Mouse (Mus musculus) CH12.LX (cell line): Measurements from ENCODE around the gene Entpd1. TPM values are rescaled to one million over a fixed set of nuclear protein-coding genes. Genes with fewer than 3 reads are reported as not detected.
"Not testable (repeated sequence)": the region's sequence is repeated elsewhere in the genome, so short reads cannot be mapped to it uniquely, and the experiment has no call there.

Source experiments
- DNase-seq: peaks from one replicate; pipeline ENCODE4 v3.0.0-alpha.2; 2013; ENCODE audit errors: extremely low read depth
- H3K27ac ChIP-seq: 2 replicates; pipeline ENCODE4 v1.5.1; 2012; ENCODE audit warnings: low read depth, mild to moderate bottlenecking, control low read depth, moderate library complexity; ENCODE audit not compliant: insufficient read depth
- H3K27me3 ChIP-seq: replicated peaks from 2 replicates; pipeline ENCODE3; 2012; ENCODE audit warnings: inconsistent platforms
- H3K36me3 ChIP-seq, 2 experiments: replicated peaks in 1 of 2; 2 replicates each; pipeline versions ENCODE3 to v1.6.1; 2012; ENCODE audit warnings: inconsistent platforms in 1 of 2, low read length in 1 of 2, mild to moderate bottlenecking in 1 of 2, mixed read lengths in 1 of 2, moderate library complexity in 1 of 2; ENCODE audit not compliant: control insufficient read depth in 1 of 2, insufficient read depth in 1 of 2
- H3K4me1 ChIP-seq, 2 experiments: 2 replicates each; pipeline ENCODE4 v1.6.1; 2012; ENCODE audit warnings: inconsistent platforms in 1 of 2, moderate library complexity in 1 of 2; ENCODE audit not compliant: insufficient read depth in 2 of 2, control insufficient read depth in 1 of 2
- H3K4me2 ChIP-seq: 2 replicates; pipeline ENCODE4 v1.6.1; 2012; ENCODE audit warnings: low read depth, mild to moderate bottlenecking, control low read depth; ENCODE audit not compliant: poor library complexity, insufficient read depth, severe bottlenecking
- H3K4me3 ChIP-seq, 3 experiments: fragments of 150-350 bp in 1 of 3; sonication (generic) in 1 of 3; replicated peaks in 1 of 3; 2 replicates each; pipeline versions ENCODE3 to v1.5.1; 2011 to 2012; ENCODE audit warnings: low read depth in 2 of 3, low read length in 2 of 3, mild to moderate bottlenecking in 2 of 3, moderate library complexity in 2 of 3, control low read depth in 1 of 3, improper control_type of control experiment in 1 of 3, inconsistent platforms in 1 of 3, mixed read lengths in 1 of 3; ENCODE audit not compliant: poor library complexity in 1 of 3
- H3K79me2 ChIP-seq: replicated peaks from 2 replicates; pipeline ENCODE4 v1.6.1; 2012; ENCODE audit warnings: mild to moderate bottlenecking, moderate library complexity; ENCODE audit not compliant: control insufficient read depth, poor library complexity, insufficient read depth, severe bottlenecking; ENCODE audit errors: extremely low read depth
- H3K9ac ChIP-seq: 2 replicates; pipeline ENCODE4 v1.6.1; 2012; ENCODE audit warnings: low read depth, mild to moderate bottlenecking, control low read depth, moderate library complexity; ENCODE audit not compliant: insufficient read depth
- H3K9me3 ChIP-seq: replicated peaks from 2 replicates; pipeline ENCODE3; 2012; ENCODE audit warnings: low read length, inconsistent platforms, mixed read lengths
- CHD1 ChIP-seq: IDR thresholded peaks from 2 replicates; pipeline ENCODE4 v1.6.1; 2012; ENCODE audit warnings: low read depth, low read length, improper control_type of control experiment, inconsistent platforms
- CTCF ChIP-seq, 2 experiments: IDR thresholded peaks in 1 of 2; conservative IDR thresholded peaks in 1 of 2; 2 replicates each; pipeline ENCODE4 v1.5.1; 2011 to 2012; ENCODE audit warnings: low read depth in 2 of 2, low read length in 2 of 2, improper control_type of control experiment in 1 of 2, inconsistent platforms in 1 of 2, mild to moderate bottlenecking in 1 of 2, moderate library complexity in 1 of 2
- EP300 ChIP-seq: IDR thresholded peaks from 2 replicates; pipeline ENCODE4 v1.6.1; 2011; ENCODE audit warnings: low read length, improper control_type of control experiment
- GABPA ChIP-seq: IDR thresholded peaks from 2 replicates; pipeline ENCODE4 v1.6.1; 2012; ENCODE audit warnings: low read depth, low read length, improper control_type of control experiment, inconsistent platforms; ENCODE audit not compliant: insufficient replicate concordance
- IRF4 ChIP-seq: IDR thresholded peaks from 2 replicates; pipeline ENCODE4 v1.6.1; 2014; ENCODE audit warnings: low read depth, mild to moderate bottlenecking, inconsistent platforms, low read length, improper control_type of control experiment
- MAX ChIP-seq: IDR thresholded peaks from 2 replicates; pipeline ENCODE4 v1.6.1; 2011; ENCODE audit warnings: low read length, improper control_type of control experiment
- MAZ ChIP-seq: IDR thresholded peaks from 2 replicates; pipeline ENCODE4 v1.6.1; 2012; ENCODE audit warnings: low read depth, mild to moderate bottlenecking, inconsistent platforms, low read length, improper control_type of control experiment, moderate library complexity
- MYC ChIP-seq: IDR thresholded peaks from 2 replicates; pipeline ENCODE4 v1.6.1; 2011; ENCODE audit warnings: low read depth, mild to moderate bottlenecking, improper control_type of control experiment, low read length
- NELFE ChIP-seq: IDR thresholded peaks from 2 replicates; pipeline ENCODE4 v1.6.1; 2011; ENCODE audit warnings: low read depth, low read length, improper control_type of control experiment
- PAX5 ChIP-seq: IDR thresholded peaks from 2 replicates; pipeline ENCODE4 v1.6.1; 2012; ENCODE audit warnings: low read length, inconsistent platforms, mixed read lengths
- POLR2A ChIP-seq: IDR thresholded peaks from 2 replicates; pipeline ENCODE4 v1.6.1; 2011; ENCODE audit warnings: low read depth, mild to moderate bottlenecking, improper control_type of control experiment, low read length
- POLR2AphosphoS2 ChIP-seq: IDR thresholded peaks from 2 replicates; pipeline ENCODE4 v1.6.1; 2011; ENCODE audit warnings: low read depth, low read length, improper control_type of control experiment
- RAD21 ChIP-seq: IDR thresholded peaks from 2 replicates; pipeline ENCODE4 v1.6.1; 2011; ENCODE audit warnings: low read depth, mild to moderate bottlenecking, low read length, improper control_type of control experiment, moderate library complexity
- SIN3A ChIP-seq: IDR thresholded peaks from 2 replicates; pipeline ENCODE4 v1.6.1; 2012; ENCODE audit warnings: low read length, improper control_type of control experiment, inconsistent platforms
- USF2 ChIP-seq: conservative IDR thresholded peaks from 2 replicates; pipeline ENCODE4 v1.6.1; 2011; ENCODE audit warnings: low read depth, low read length, improper control_type of control experiment
- dilution Hi-C: fragments of 300-500 bp; cut with MboI; formaldehyde crosslinking; loops from 2 replicates; pipeline ENCODE4 v1.14.3; 2020; ENCODE audit warnings: low sequenced_read_pairs; ENCODE audit not compliant: extremely low pct_unique_long_range_greater_than_20kb, extremely low pct_ligation_motif_present
- in situ Hi-C: fragments of 300-500 bp; cut with MboI; formaldehyde crosslinking; loops from 3 replicates; pipeline ENCODE4 v1.14.3; 2019; ENCODE audit warnings: low sequenced_read_pairs, low pct_ligation_motif_present, low pct_unique_long_range_greater_than_20kb, mixed read lengths
- polyA plus RNA-seq: library from polyadenylated mRNA; unstranded; fragments of >175 nt; gene quantifications from 2 replicates; pipeline ENCODE4 v1.2.1, GENCODE M21; 2012; ENCODE audit warnings: low read depth; ENCODE audit not compliant: insufficient read length
- total RNA-seq, 2 experiments: library from RNA; depleted of rRNA; stranded (reverse); fragments of 300-350 nt in 1 of 2; fragments of >200 nt in 1 of 2; gene quantifications; 2 replicates each; pipeline ENCODE4 v1.2.3; 2012 to 2014

Gene Entpd1
- total and polyA plus RNA-seq, 3 experiments: 14.7 to 21.2 (median 19.5) TPM

DNA sequence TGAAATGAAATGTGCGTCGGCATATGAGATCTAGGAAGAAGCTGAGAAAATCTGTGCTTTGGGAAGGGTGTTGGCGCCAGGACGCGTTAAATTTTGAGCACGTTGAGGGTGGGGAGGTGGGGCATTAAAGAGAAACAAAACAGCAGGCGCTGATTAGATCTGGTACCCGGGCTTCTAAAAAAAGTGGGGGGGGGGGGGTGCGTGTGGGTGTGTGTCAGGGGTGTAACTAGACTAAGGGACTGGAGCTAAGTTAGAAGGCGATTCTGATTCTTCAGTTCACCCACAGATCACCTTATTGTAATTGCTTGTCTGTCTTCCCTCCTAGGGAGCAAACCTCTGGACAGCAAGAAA, 22.7 kb upstream of the Entpd1 start:
- in situ Hi-C loops: no loop called here
- DNase-seq: no peak
- H3K4me1 ChIP-seq: peaks cover 7 to 33% of the 10 kb centered on the region in 2 experiments; a peak in 3 of 4 replicates

DNA sequence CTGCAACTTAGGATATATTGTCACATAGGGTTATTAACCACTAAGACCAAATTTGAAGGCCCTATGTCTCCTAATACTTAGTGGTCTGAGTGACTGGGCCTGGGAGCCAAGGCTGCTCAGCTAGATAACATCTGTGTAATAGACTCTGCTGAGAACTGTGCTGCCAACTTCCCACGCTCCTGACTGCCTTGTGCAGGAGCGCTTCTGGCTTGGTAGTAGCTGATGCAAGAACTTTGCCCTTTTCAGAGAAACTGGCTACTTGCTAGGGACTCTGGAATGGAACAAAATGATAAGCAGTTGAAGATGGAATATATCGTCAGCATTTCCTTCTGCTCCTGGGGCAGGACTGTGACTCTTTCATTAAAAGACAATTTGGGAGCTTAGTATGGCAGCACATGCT, 16.9 kb upstream of the Entpd1 start:
- H3K4me1 ChIP-seq: peaks cover 0 to 5% of the 10 kb centered on the region in 2 experiments; a peak in 2 of 4 replicates
- no peaks in the 10 kb centered on the region for H3K79me2 ChIP-seq
- H3K9me3 ChIP-seq: no peaks in the 10 kb centered on the region
- H3K27me3 ChIP-seq: no peaks in the 10 kb centered on the region
- no peak overlapping the region for H3K4me2 ChIP-seq
- TF ChIP-seq PAX5: no peak
- TF ChIP-seq POLR2A: no peak
- TF ChIP-seq SIN3A: no peak
- TF ChIP-seq POLR2AphosphoS2: no peak
- no peak for TF ChIP-seq MAZ
- no peak for TF ChIP-seq IRF4
- H3K4me3 ChIP-seq: no peak overlapping the region
- peaks cover 9 to 54% of the 10 kb centered on the region in 2 experiments for H3K36me3 ChIP-seq
- in situ Hi-C loops (no loop called here), dilution Hi-C loops (no loop called here)
- no peak overlapping the region for H3K27ac ChIP-seq
- no peak overlapping the region for H3K9ac ChIP-seq
- DNase-seq: no peak

More for the DNA sequence above, 22.7 kb upstream of the Entpd1 start:
- Histone ChIP-seq H3K27ac (no peak overlapping the region), H3K9ac (peak overlapping the region; percentile 94), H3K36me3 (peaks cover 17 to 51% of the 10 kb centered on the region in 2 experiments), H3K27me3 (no peaks in the 10 kb centered on the region)
- TF ChIP-seq EP300 (0 out of 2 replicates have a peak, but pooled peaks have one; percentile 7), POLR2AphosphoS2 (no peak)
- TF ChIP-seq, all 38 proteins: peak for 1
- Histone ChIP-seq H3K79me2 (peaks cover 34% of the 10 kb centered on the region), H3K4me2 (peak overlapping the region; percentile 29), H3K4me3 (peak overlapping the region; percentile 71 to 96 (median 87)), H3K9me3 (no peaks in the 10 kb centered on the region)
- dilution Hi-C loops: no loop called here

DNA sequence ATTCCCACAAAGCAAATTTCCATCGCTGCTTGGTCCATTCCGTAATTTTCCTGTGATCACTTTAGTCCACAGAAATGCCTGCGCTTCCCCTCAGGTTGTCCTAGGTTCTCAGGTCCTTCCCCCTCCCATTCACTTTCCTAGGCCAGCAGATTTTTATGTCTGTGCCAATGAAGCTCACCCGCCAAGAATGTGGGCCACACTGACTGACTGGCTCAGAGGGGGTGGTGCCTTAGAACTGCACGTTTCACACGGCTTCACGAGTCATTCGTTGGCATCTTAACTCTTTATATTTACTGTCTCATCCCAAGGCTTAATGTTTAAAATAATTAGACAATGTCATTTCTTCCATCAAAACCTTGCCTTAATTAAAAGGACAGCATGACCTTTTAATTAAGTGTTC, 16.3 kb upstream of the Entpd1 start:
- DNase-seq: no peak
- no peak overlapping the region for H3K4me3 ChIP-seq
- no peak overlapping the region for H3K4me2 ChIP-seq
- peaks cover 9 to 49% of the 10 kb centered on the region in 2 experiments for H3K36me3 ChIP-seq
- in situ Hi-C loops (no loop called here), dilution Hi-C loops (no loop called here)
- H3K9ac ChIP-seq: no peak overlapping the region
- H3K9me3 ChIP-seq: no peaks in the 10 kb centered on the region
- no peaks in the 10 kb centered on the region for H3K27me3 ChIP-seq
- H3K27ac ChIP-seq: no peak overlapping the region
- no peaks in the 10 kb centered on the region for H3K4me1 ChIP-seq
- no peaks in the 10 kb centered on the region for H3K79me2 ChIP-seq
- no peak for TF ChIP-seq MAX
- TF ChIP-seq NELFE: no peak
- TF ChIP-seq CHD1: no peak
- no peak for TF ChIP-seq GABPA
- no peak for TF ChIP-seq RAD21
- no peak for TF ChIP-seq USF2
- TF ChIP-seq SIN3A: no peak
- TF ChIP-seq MYC: no peak
- no peak for TF ChIP-seq CTCF (conservative IDR thresholded peaks at IDR 0.05 in 1 of 2, IDR thresholded peaks at IDR 0.05 in 1 of 2; ENCODE audit: low read depth in 2 of 2, low read length in 2 of 2)

DNA sequence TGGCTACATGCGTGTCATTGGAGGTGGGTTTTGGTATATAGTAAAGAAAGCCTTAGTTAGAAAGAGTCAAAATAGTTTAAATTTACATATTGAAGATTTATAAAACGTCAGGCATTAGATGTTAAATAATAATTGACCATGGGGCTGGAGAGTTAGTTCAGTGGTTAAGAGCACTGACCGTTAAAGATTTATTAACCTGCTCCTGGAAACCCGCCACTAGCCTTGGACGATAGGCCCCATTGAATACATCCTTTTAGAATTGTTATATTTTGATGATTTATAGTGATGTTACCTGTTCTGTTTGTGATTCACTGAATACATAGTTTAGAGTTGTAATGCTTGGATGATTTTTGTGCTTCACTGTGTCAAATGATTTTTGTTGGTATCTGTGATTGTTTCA, 11.3 kb upstream of the Entpd1 start:
- dilution Hi-C loops, H3K27me3 ChIP-seq, DNase-seq, H3K27ac ChIP-seq, H3K9me3 ChIP-seq, H3K4me3 ChIP-seq, H3K4me2 ChIP-seq, H3K9ac ChIP-seq, H3K79me2 ChIP-seq, H3K4me1 ChIP-seq: not testable (repeated sequence)
- in situ Hi-C loops: loop anchor here (25.0 kb wide), 1 partner anchor 411 kb away; no protein-coding TSS in a partner anchor
- H3K36me3 ChIP-seq: peaks cover 8 to 44% of the 10 kb centered on the region in 2 experiments
